Mouse (Mus musculus) cortical plate, adult 2 months (tissue): ENCODE results near the gene Scn3a.

Source experiments
- CTCF ChIP-seq: fragments of 200-500 bp; IDR thresholded peaks from 2 replicates; pipeline ENCODE4 v1.5.1; 2011; ENCODE audit warnings: mild to moderate bottlenecking, control low read depth, low read length; ENCODE audit not compliant: insufficient read depth; ENCODE audit errors: extremely low read depth
- POLR2A ChIP-seq: fragments of 200-500 bp; IDR thresholded peaks from 2 replicates; pipeline ENCODE4 v1.6.1; 2011; ENCODE audit warnings: mild to moderate bottlenecking, low read length, control low read depth; ENCODE audit not compliant: insufficient read depth; ENCODE audit errors: extremely low read depth

DNA sequence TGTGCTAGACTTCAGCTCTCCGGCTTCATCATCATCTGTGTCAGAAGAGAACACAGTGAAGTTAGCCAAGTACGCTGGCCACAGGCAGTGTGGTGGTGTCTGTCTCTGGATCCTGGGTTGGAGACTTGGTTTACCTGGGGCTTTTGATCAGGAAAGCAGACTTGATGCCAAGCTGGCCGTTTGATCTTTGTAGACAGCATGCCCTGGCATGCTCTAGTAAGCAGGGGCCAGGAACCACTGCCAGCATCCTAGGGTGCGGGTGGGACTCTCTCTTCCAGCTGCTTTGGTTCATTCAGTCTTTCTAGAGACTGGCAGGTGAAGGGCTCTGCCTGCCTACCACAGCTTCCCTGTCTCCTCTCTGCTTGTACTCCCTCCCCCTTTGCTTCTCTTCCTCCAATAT is 20.1 kb downstream of the Scn3a start:
- no peak for TF ChIP-seq CTCF
- TF ChIP-seq POLR2A = no peak
